Mouse (Mus musculus) heart, embryonic 12.5 days (tissue): ENCODE measurements at regions not wholly inside any gene's neighbourhood (a gene's known extent, or its start where the extent isn't known, plus 50 kb on each side); places are given as distances from the start of the nearest gene placed in this dataset.

Experiments
- ATAC-seq: fragments of 200-750 bp; cut with Nextera tagmentation; 2 replicates; pipeline ENCODE4 v1.8.0; 2017; ENCODE audit warnings: moderate TSS enrichment, moderate library complexity; ENCODE audit not compliant: insufficient number of reproducible peaks, low FRiP score
- H3K27ac ChIP-seq: fragments of 300-500 bp; sonication (generic); 2 replicates; pipeline ENCODE4 v1.5.1; 2016; ENCODE audit warnings: mild to moderate bottlenecking, moderate library complexity; ENCODE audit not compliant: poor library complexity, severe bottlenecking
- H3K27me3 ChIP-seq: fragments of 300-500 bp; sonication (generic); replicated peaks from 2 replicates; pipeline ENCODE4 v1.6.1; 2016; ENCODE audit warnings: mild to moderate bottlenecking, moderate library complexity
- H3K36me3 ChIP-seq: fragments of 300-500 bp; sonication (generic); 2 replicates; pipeline ENCODE4 v1.6.1; 2016; ENCODE audit warnings: mild to moderate bottlenecking, moderate library complexity
- H3K4me1 ChIP-seq: fragments of 300-500 bp; sonication (generic); replicated peaks from 2 replicates; pipeline ENCODE4 v1.6.1; 2016; ENCODE audit warnings: mild to moderate bottlenecking
- H3K4me2 ChIP-seq: fragments of 300-500 bp; sonication (generic); 2 replicates; pipeline ENCODE4 v1.6.1; 2016; ENCODE audit warnings: mild to moderate bottlenecking, moderate library complexity
- H3K4me3 ChIP-seq: fragments of 300-500 bp; sonication (generic); 2 replicates; pipeline ENCODE4 v1.5.1; 2016; ENCODE audit warnings: mild to moderate bottlenecking
- H3K9ac ChIP-seq: fragments of 300-500 bp; sonication (generic); 2 replicates; pipeline ENCODE4 v1.6.1; 2016; ENCODE audit warnings: mild to moderate bottlenecking, moderate library complexity
- H3K9me3 ChIP-seq: fragments of 300-500 bp; sonication (generic); replicated peaks from 2 replicates; pipeline ENCODE4 v1.6.1; 2016; ENCODE audit warnings: mild to moderate bottlenecking, moderate library complexity
- WGBS: fragments of 180-500 bp; shearing (Covaris S2); methylation state at CpG from one replicate; pipeline ENCODE4 v1.1.7; 2016; 5-methylcytosine and 5-hydroxymethylcytosine counted together

GRCm38 (mm10) chr7:136406258-136407100 is 487.9 kb upstream of the Mgmt start:
- H3K27me3 ChIP-seq, result peaks cover 22% of the 10 kb centered on the region
- H3K27ac ChIP-seq, result no peak overlapping the region
- H3K36me3 ChIP-seq, result no peaks in the 10 kb centered on the region
- 71% methylated on average over 20 of the region's 20 CpGs for WGBS
- no peak overlapping the region for H3K4me3 ChIP-seq
- ATAC-seq, result no peak
- no peak overlapping the region for H3K9ac ChIP-seq
- H3K4me1 ChIP-seq, result no peaks in the 10 kb centered on the region
- H3K4me2 ChIP-seq, result peak overlapping the region; percentile 6; the same call in 1 of the 2 replicates
- H3K9me3 ChIP-seq, result no peaks in the 10 kb centered on the region

- no peak overlapping the region for H3K4me3 ChIP-seq
- ATAC-seq, result no peak
- H3K27ac ChIP-seq, result no peak overlapping the region
- H3K9ac ChIP-seq, result no peak overlapping the region
- H3K27me3 ChIP-seq, result peaks cover 20% of the 10 kb centered on the region; the same call in 1 of the 2 replicates
- WGBS, result 82% methylated on average over 8 of the region's 8 CpGs
- no peaks in the 10 kb centered on the region for H3K36me3 ChIP-seq
- no peaks in the 10 kb centered on the region for H3K4me1 ChIP-seq
- H3K9me3 ChIP-seq, result no peaks in the 10 kb centered on the region
- H3K4me2 ChIP-seq, result no peak overlapping the region
Observed at GRCm38 (mm10) chr7:136414808-136415207, 479.6 kb upstream of the Mgmt start.

- Histone ChIP-seq H3K9ac (no peak overlapping the region), H3K27me3 (peaks cover 38% of the 10 kb centered on the region; the same call in 1 of the 2 replicates), H3K36me3 (no peaks in the 10 kb centered on the region), H3K27ac (no peak overlapping the region), H3K4me1 (no peaks in the 10 kb centered on the region), H3K9me3 (no peaks in the 10 kb centered on the region), H3K4me3 (no peak overlapping the region), H3K4me2 (no peak overlapping the region)
- no peak for ATAC-seq
- 67% methylated on average over 4 of the region's 4 CpGs for WGBS
Observed at GRCm38 (mm10) chr7:136417327-136417726, 477.1 kb upstream of the Mgmt start.

GRCm38 (mm10) chr7:136423846-136424531 is 470.4 kb upstream of the Mgmt start:
- Histone ChIP-seq H3K4me2 (no peak overlapping the region), H3K36me3 (no peaks in the 10 kb centered on the region), H3K9ac (no peak overlapping the region), H3K4me1 (no peaks in the 10 kb centered on the region; the same call in 1 of the 2 replicates), H3K9me3 (no peaks in the 10 kb centered on the region), H3K27me3 (peaks cover 40% of the 10 kb centered on the region), H3K4me3 (no peak overlapping the region), H3K27ac (no peak overlapping the region)
- ATAC-seq, result no peak
- WGBS, result 67% methylated on average over 8 of the region's 8 CpGs

DNA sequence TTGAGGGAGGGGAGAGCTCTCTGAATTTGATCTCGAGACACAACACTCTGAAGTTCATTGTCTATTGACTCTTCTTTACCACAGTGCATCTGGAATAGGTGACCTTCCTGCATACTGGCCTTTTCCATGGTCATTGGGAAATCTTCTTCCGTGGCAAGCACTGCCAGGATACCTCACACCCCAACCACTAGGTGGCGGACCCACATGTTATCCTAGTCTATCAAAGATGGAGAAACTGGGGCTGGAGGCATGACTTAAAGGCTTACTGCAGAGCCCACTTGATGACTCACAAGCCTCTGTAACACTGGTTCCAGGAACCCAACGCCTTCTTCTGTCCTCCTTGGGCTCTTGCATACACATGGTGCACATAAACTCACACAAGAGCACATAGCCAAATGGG is 467.2 kb upstream of the Mgmt start:
- no peak overlapping the region for H3K27ac ChIP-seq
- no peak overlapping the region for H3K4me2 ChIP-seq
- no peaks in the 10 kb centered on the region for H3K36me3 ChIP-seq
- H3K27me3 ChIP-seq, result peaks cover 33% of the 10 kb centered on the region
- no peaks in the 10 kb centered on the region for H3K9me3 ChIP-seq
- 65% methylated on average over 4 of the region's 4 CpGs for WGBS
- no peak overlapping the region for H3K9ac ChIP-seq
- H3K4me3 ChIP-seq, result no peak overlapping the region
- no peak for ATAC-seq
- peaks cover 11% of the 10 kb centered on the region; the same call in 1 of the 2 replicates for H3K4me1 ChIP-seq

- Histone ChIP-seq H3K27me3 (peaks cover 47% of the 10 kb centered on the region), H3K9ac (no peak overlapping the region), H3K36me3 (no peaks in the 10 kb centered on the region), H3K4me1 (peaks cover 11% of the 10 kb centered on the region; the same call in 1 of the 2 replicates), H3K4me2 (no peak overlapping the region), H3K27ac (no peak overlapping the region), H3K4me3 (no peak overlapping the region), H3K9me3 (no peaks in the 10 kb centered on the region)
- ATAC-seq, result no peak
- WGBS, result 63% methylated on average over 21 of the region's 21 CpGs
Observed at GRCm38 (mm10) chr7:136430085-136431011, 464.1 kb upstream of the Mgmt start.

DNA sequence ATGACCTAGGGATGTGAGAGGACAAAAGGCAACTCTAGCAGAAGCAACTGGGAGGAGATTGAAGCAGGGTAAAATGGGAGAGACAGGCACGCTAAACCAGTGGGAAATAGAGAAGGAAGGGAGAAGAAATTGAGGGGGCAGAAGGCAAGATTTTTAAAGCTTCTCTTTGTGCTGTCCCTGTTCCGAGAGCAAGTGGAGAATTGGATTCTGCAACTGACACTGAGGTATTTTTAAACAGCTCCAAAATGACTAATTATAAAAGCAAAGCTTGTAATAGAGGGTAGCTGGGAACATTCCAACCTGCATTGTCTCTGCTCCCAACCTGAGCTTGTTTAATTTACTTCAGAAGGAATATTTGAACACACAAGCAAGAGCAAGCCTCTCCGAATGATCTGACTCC is 460.7 kb upstream of the Mgmt start:
- Histone ChIP-seq H3K9me3 (no peaks in the 10 kb centered on the region), H3K27me3 (peaks cover 39% of the 10 kb centered on the region), H3K27ac (no peak overlapping the region), H3K36me3 (no peaks in the 10 kb centered on the region), H3K4me3 (no peak overlapping the region), H3K9ac (no peak overlapping the region), H3K4me2 (no peak overlapping the region), H3K4me1 (peaks cover 11% of the 10 kb centered on the region; the same call in 1 of the 2 replicates)
- no peak for ATAC-seq
- 80% methylated on average over 3 of the region's 3 CpGs for WGBS

DNA sequence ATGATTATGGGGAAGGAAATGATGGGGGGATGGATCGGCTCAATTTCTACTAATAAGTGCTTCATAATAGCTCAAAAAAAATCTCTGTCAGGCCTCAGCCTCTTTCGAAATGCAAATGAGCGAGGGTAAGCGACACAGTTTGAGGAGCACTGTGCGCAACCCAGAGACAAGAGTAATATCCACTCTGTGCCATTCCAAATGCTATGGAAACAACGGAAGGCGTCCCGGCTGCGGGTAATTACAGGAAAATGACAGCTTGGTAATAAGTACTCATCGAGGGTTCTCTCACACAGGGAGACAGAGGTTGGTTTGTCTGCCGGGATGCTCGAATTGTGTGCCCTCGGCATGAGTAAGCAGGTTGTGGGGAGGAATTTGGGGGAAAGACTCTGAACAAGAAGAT is 459.9 kb upstream of the Mgmt start:
- no peaks in the 10 kb centered on the region for H3K9me3 ChIP-seq
- H3K27me3 ChIP-seq, result peaks cover 30% of the 10 kb centered on the region
- H3K4me2 ChIP-seq, result no peak overlapping the region
- H3K27ac ChIP-seq, result no peak overlapping the region
- WGBS, result 90% methylated on average over 13 of the region's 13 CpGs
- H3K36me3 ChIP-seq, result no peaks in the 10 kb centered on the region
- H3K4me1 ChIP-seq, result peaks cover 11% of the 10 kb centered on the region; the same call in 1 of the 2 replicates
- ATAC-seq, result no peak
- no peak overlapping the region for H3K9ac ChIP-seq
- no peak overlapping the region for H3K4me3 ChIP-seq

DNA sequence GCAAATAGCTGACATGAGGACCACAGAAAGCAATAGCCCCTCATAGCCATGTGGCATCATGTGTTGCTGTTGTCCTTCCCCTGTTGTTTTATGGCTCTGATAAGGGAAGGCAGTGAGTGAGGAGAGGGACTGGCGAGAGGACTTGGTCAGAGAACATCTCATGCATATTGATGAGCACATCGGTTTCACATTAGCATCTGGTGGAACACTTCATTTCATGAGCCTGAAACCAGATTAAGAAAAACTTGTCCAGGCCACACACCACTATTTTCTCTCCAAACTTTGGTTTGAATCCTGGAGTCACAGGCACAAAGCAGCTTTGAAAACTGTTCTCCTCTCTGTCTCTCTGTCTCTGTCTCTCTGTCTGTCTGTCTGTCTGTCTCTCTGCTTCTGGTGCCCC is 451.0 kb upstream of the Mgmt start:
- ATAC-seq, result no peak
- Histone ChIP-seq H3K36me3 (no peaks in the 10 kb centered on the region), H3K9me3 (no peaks in the 10 kb centered on the region), H3K4me1 (no peaks in the 10 kb centered on the region), H3K4me2 (no peak overlapping the region), H3K27me3 (no peaks in the 10 kb centered on the region; the same call in 1 of the 2 replicates), H3K9ac (no peak overlapping the region), H3K27ac (no peak overlapping the region), H3K4me3 (no peak overlapping the region)
- 80% methylated on average over 2 of the region's 2 CpGs for WGBS

DNA sequence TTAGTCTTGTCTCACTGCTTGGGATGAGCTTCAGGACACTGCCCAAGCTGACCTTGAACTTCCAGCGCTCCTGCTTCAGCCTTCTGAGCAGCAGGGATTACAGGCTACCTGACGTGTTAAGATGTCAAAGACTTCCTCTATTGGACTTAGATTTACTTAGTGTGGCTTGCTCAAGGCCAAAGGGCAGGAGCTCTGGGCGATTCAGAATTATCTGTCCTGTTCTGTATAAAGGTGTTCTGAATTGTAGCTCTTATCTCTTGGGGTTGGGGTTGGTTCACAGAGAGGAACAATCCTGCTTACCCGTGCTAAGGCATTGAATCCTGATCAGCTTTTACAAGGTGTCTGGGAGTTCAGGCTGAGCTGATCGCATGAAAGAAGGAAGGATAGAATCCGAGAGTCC is 449.3 kb upstream of the Mgmt start:
- 74% methylated on average over 6 of the region's 6 CpGs for WGBS

More for the DNA sequence above, 449.3 kb upstream of the Mgmt start:
- no peak overlapping the region for H3K27ac ChIP-seq
- no peak overlapping the region for H3K4me3 ChIP-seq
- H3K27me3 ChIP-seq, result no peaks in the 10 kb centered on the region
- peaks cover 3% of the 10 kb centered on the region for H3K4me1 ChIP-seq
- H3K9me3 ChIP-seq, result no peaks in the 10 kb centered on the region
- ATAC-seq, result no peak
- no peak overlapping the region for H3K9ac ChIP-seq
- H3K36me3 ChIP-seq, result no peaks in the 10 kb centered on the region
- H3K4me2 ChIP-seq, result no peak overlapping the region
